Mouse (Mus musculus): ENCODE measurements at regions not wholly inside any gene's neighbourhood (a gene's known extent, or its start where the extent isn't known, plus 50 kb on each side); places are given as distances from the start of the nearest gene placed in this dataset.

DNA sequence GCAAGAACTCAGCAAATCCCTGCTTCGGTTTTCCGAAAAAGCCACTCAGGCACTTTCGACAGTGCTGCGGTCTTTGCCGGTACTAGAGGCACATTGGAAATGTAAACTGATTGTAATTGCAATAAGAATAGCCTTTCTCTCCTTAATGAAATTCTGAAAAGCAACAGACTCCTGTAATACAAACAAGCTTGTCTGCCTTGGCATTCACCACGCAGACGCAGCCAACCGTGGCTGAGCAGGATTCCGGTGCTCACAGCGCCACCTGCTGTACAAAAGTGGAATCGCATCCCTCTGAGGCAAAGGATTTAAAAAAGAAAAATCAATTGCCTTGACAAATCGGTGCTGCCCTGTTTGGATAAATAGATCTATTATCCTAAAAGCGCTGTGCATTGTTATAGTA, 2395.2 kb upstream of the 5930422O12Rik start:
- Histone ChIP-seq H3K4me1 (ENCODE audit: control insufficient read depth, insufficient read depth, low read length) (peaks cover 15% of the 10 kb centered on the region), H3K9me3 (replicated peaks; ENCODE audit: control insufficient read depth, low read length) (no peaks in the 10 kb centered on the region), H3K9ac (ENCODE audit: low read length) (peak overlapping the region; percentile 47; the same call in 1 of the 2 replicates), H3K36me3 (ENCODE audit: control insufficient read depth, insufficient read depth, low read length) (no peaks in the 10 kb centered on the region), H3K4me3 (ENCODE audit: low read depth, low read length) (peak overlapping the region; percentile 32), H3K27ac (ENCODE audit: low read depth, low read length) (peak overlapping the region; percentile 60; the same call in 1 of the 2 replicates), H3K4me2 (ENCODE audit: low read length) (peak overlapping the region; percentile 54), H3K27me3 (replicated peaks; ENCODE audit: control insufficient read depth, insufficient read depth, low read length) (no peaks in the 10 kb centered on the region)
- ATAC-seq: peak; percentile 53
- under 1% methylated on average over 13 of the region's 13 CpGs for WGBS
- peak; percentile 96 for DNase-seq (ENCODE audit: low spot score)

DNA sequence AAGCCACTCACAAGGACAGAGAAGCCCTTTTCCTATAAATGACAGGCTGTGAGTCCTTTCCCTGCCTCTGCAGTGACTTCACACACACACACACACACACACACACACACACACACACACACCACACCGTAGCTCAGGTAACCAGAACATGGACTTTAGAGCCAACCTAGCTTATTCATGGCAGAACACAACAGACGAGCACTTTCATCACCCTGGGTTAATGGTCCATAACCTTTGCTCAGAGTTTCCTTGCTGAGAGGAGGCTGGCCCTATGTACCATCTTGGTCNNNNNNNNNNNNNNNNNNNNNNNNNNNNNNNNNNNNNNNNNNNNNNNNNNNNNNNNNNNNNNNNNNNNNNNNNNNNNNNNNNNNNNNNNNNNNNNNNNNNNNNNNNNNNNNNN, 2391.6 kb upstream of the 5930422O12Rik start:
- Histone ChIP-seq H3K4me3 (ENCODE audit: low read depth, low read length) (no peak overlapping the region), H3K27me3 (replicated peaks; ENCODE audit: control insufficient read depth, insufficient read depth, low read length) (no peaks in the 10 kb centered on the region), H3K4me1 (ENCODE audit: control insufficient read depth, insufficient read depth, low read length) (peaks cover 14% of the 10 kb centered on the region), H3K36me3 (ENCODE audit: control insufficient read depth, insufficient read depth, low read length) (no peaks in the 10 kb centered on the region), H3K9ac (ENCODE audit: low read length) (no peak overlapping the region), H3K9me3 (replicated peaks; ENCODE audit: control insufficient read depth, low read length) (no peaks in the 10 kb centered on the region), H3K27ac (ENCODE audit: low read depth, low read length) (no peak overlapping the region), H3K4me2 (ENCODE audit: low read length) (no peak overlapping the region)
- DNase-seq (ENCODE audit: low spot score) (no peak), ATAC-seq (no peak)
- 56% methylated on average over 2 of the region's 2 CpGs for WGBS

Measured in forebrain, embryonic 14.5 days (tissue).